Mouse (Mus musculus): ENCODE data around the gene Bpifb6. TPM values are rescaled to one million over a fixed set of nuclear protein-coding genes. Genes with fewer than 3 reads are reported as not detected.
A peak's percentile ranks its signal among the peaks of the same experiment; 100 is the strongest.

The Bpifb6 gene
- polyA plus RNA-seq (2015; fragmentation: Nextera tagmentation; extraction: Ambion mirVana), result not detected in 2 replicates

DNA sequence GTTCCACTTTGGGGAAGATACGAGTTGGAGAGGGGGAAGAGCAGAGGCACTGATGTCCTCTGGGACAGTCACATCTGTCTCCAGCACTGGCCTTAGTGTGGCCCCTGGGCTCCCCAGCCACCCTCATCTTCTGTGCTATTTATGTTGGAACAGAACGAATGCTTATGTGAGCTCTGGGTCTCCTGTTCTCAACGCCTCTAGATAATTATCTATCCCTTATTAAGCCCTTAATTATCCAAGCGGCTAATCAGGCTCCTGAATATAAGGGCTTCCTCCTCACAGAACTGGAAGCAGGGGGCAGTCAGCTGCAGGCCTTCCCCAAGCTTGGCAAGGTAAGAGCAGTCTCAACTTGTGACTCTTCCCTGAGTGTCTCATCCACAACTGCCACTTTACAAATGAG lies at the start of gene Bpifb6:
Bpifb6 (plus strand) TSS at position 301 of the 400 bp plus-strand sequence.
- Histone ChIP-seq H3K9me3 (ENCODE audit: control insufficient read depth, low read length) (no peaks in the 10 kb centered on the region), H3K4me2 (replicated peaks; ENCODE audit: low read depth) (no peak within 1 kb of the TSS), H3K27me3 (ENCODE audit: control insufficient read depth, insufficient read depth, low read length) (no peaks in the 10 kb centered on the region), H3K4me1 (replicated peaks; ENCODE audit: control insufficient read depth, insufficient read depth) (no peaks in the 10 kb centered on the region), H3K9ac (ENCODE audit: low read length) (no peak within 1 kb of the TSS), H3K36me3 (ENCODE audit: control insufficient read depth, insufficient read depth, low read length) (no peaks in the 10 kb centered on the region), H3K4me3 (ENCODE audit: low read depth, low read length) (no peak within 1 kb of the TSS), H3K27ac (replicated peaks) (no peak within 1 kb of the TSS)
- WGBS, result 70% methylated on average over 4 of the region's 4 CpGs
- DNase-seq (ENCODE audit: low spot score) (no peak), ATAC-seq (ENCODE audit: low FRiP score, low TSS enrichment) (no peak)
- TF ChIP-seq EP300 (optimal IDR thresholded peaks at IDR 0.05), result no peak
- TF ChIP-seq CTCF (IDR thresholded peaks at IDR 0.05; ENCODE audit: low read depth), result no peak

DNA sequence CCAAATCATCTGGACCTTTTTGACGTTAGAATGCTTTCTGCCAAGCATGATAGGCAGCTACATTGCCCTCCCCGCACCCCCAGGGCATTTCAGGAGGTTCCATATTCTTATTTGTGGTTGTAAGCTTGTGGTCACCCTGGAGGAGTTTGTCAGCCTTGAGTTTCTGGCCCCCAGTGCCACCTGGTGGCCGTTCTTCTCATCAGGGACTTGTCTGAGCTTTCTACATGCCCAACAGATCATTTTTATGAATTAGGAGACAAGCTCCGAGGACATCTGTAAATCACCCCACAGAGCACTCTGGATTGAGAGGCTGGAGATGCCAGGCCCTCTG lies 49.2 kb upstream of the Bpifb6 start:
- H3K9ac ChIP-seq (ENCODE audit: low read length), result no peak overlapping the region
- no peak for TF ChIP-seq EP300 (optimal IDR thresholded peaks at IDR 0.05)
- peak; percentile 67 for TF ChIP-seq CTCF (IDR thresholded peaks at IDR 0.05; ENCODE audit: low read depth)
- H3K4me1 ChIP-seq (replicated peaks; ENCODE audit: control insufficient read depth, insufficient read depth), result no peaks in the 10 kb centered on the region
- DNase-seq (ENCODE audit: low spot score) (peak; percentile 69), ATAC-seq (ENCODE audit: low FRiP score, low TSS enrichment) (no peak)
- WGBS, result 44% methylated on average over 4 of the region's 4 CpGs
- no peak overlapping the region for H3K4me3 ChIP-seq (ENCODE audit: low read depth, low read length)
- H3K9me3 ChIP-seq (ENCODE audit: control insufficient read depth, low read length), result no peaks in the 10 kb centered on the region
- H3K36me3 ChIP-seq (ENCODE audit: control insufficient read depth, insufficient read depth, low read length), result no peaks in the 10 kb centered on the region
- H3K27ac ChIP-seq (replicated peaks), result no peak overlapping the region
- H3K27me3 ChIP-seq (ENCODE audit: control insufficient read depth, insufficient read depth, low read length), result no peaks in the 10 kb centered on the region
- no peak overlapping the region for H3K4me2 ChIP-seq (replicated peaks; ENCODE audit: low read depth)

DNA sequence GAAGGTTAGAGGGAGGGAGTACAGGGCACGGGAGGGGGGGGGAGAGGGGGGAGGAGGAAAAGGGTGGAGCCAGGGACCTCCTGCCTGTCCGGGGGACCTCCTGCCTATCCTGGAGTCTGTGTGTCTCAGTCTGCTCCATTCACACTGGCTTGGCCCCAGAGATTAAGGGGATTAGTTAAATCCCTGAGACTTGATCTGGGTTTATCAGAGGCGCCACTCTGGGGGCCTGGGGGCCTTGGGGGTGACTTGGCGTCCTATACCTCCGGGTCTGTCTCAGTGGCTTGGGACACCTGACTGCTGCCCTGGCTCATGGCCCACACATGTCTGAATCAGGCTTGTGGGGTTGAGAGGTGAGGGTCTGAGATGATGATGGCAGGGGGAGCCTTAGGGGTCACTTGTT lies 46.6 kb upstream of the Bpifb6 start:
- no peaks in the 10 kb centered on the region for H3K27me3 ChIP-seq (ENCODE audit: control insufficient read depth, insufficient read depth, low read length)
- TF ChIP-seq EP300 (optimal IDR thresholded peaks at IDR 0.05) (no peak), CTCF (IDR thresholded peaks at IDR 0.05; ENCODE audit: low read depth) (no peak)
- H3K9me3 ChIP-seq (ENCODE audit: control insufficient read depth, low read length), result no peaks in the 10 kb centered on the region
- H3K36me3 ChIP-seq (ENCODE audit: control insufficient read depth, insufficient read depth, low read length), result no peaks in the 10 kb centered on the region
- WGBS, result 17% methylated on average over 4 of the region's 5 CpGs
- H3K4me3 ChIP-seq (ENCODE audit: low read depth, low read length), result no peak overlapping the region
- ATAC-seq (ENCODE audit: low FRiP score, low TSS enrichment), result no peak
- H3K27ac ChIP-seq (replicated peaks), result no peak overlapping the region
- H3K4me2 ChIP-seq (replicated peaks; ENCODE audit: low read depth), result no peak overlapping the region
- no peak overlapping the region for H3K9ac ChIP-seq (ENCODE audit: low read length)
- no peak for DNase-seq (ENCODE audit: low spot score)
- no peaks in the 10 kb centered on the region for H3K4me1 ChIP-seq (replicated peaks; ENCODE audit: control insufficient read depth, insufficient read depth)

DNA sequence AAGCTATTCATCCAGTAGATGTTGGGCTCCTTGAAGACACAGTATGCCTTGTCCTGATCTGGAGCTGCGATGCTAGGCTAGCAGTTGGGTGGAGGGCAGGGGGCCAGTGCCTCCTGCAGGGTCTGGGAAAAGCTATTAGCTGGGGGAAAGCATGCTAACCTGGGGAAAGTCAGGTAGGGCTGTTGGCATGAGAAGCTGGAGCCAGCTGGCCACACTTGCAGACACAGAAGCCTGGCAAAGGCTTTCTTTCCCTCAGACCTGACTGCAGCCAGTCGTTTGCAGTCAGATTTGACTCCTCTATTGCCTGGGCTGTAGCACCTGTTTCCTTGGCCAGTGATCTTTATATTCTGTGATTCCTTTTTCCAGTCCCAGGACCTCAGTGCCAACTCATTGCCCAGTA lies 40.6 kb upstream of the Bpifb6 start:
- ATAC-seq (ENCODE audit: low FRiP score, low TSS enrichment) (no peak), DNase-seq (ENCODE audit: low spot score) (no peak)
- Histone ChIP-seq H3K9ac (ENCODE audit: low read length) (no peak overlapping the region), H3K4me1 (replicated peaks; ENCODE audit: control insufficient read depth, insufficient read depth) (no peaks in the 10 kb centered on the region), H3K9me3 (ENCODE audit: control insufficient read depth, low read length) (no peaks in the 10 kb centered on the region), H3K27me3 (ENCODE audit: control insufficient read depth, insufficient read depth, low read length) (no peaks in the 10 kb centered on the region), H3K27ac (replicated peaks) (no peak overlapping the region), H3K4me2 (replicated peaks; ENCODE audit: low read depth) (no peak overlapping the region), H3K36me3 (ENCODE audit: control insufficient read depth, insufficient read depth, low read length) (no peaks in the 10 kb centered on the region), H3K4me3 (ENCODE audit: low read depth, low read length) (no peak overlapping the region)
- TF ChIP-seq EP300 (optimal IDR thresholded peaks at IDR 0.05) (no peak), CTCF (IDR thresholded peaks at IDR 0.05; ENCODE audit: low read depth) (no peak)
- 69% methylated on average over 2 of the region's 2 CpGs for WGBS

DNA sequence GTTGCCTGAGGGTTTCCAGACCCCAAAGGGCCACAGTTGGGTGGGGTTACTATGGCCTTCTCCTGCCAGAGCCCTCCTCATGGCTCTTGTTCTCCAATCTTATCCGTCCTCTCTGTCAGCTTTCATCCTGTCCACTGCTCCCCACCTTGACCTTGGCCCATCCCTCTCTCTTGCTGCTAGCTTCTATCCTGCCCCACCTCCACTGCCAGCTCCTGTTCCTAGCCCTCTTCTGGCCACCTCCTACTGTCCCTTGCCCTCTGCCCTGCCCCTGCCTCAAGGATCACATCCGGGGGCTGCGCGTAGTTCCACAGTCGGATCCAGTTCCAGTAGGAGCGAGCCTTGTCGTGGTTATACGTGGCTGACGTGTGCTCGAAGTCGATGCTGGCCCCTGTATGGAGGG lies 39.9 kb upstream of the Bpifb6 start:
- no peak overlapping the region for H3K9ac ChIP-seq (ENCODE audit: low read length)
- no peak overlapping the region for H3K4me3 ChIP-seq (ENCODE audit: low read depth, low read length)
- H3K27me3 ChIP-seq (ENCODE audit: control insufficient read depth, insufficient read depth, low read length), result no peaks in the 10 kb centered on the region
- WGBS, result 83% methylated on average over 11 of the region's 11 CpGs
- H3K36me3 ChIP-seq (ENCODE audit: control insufficient read depth, insufficient read depth, low read length), result no peaks in the 10 kb centered on the region
- H3K4me2 ChIP-seq (replicated peaks; ENCODE audit: low read depth), result no peak overlapping the region
- no peaks in the 10 kb centered on the region for H3K9me3 ChIP-seq (ENCODE audit: control insufficient read depth, low read length)
- DNase-seq (ENCODE audit: low spot score), result no peak
- no peaks in the 10 kb centered on the region for H3K4me1 ChIP-seq (replicated peaks; ENCODE audit: control insufficient read depth, insufficient read depth)
- no peak for TF ChIP-seq CTCF (IDR thresholded peaks at IDR 0.05; ENCODE audit: low read depth)
- TF ChIP-seq EP300 (optimal IDR thresholded peaks at IDR 0.05), result no peak
- H3K27ac ChIP-seq (replicated peaks), result no peak overlapping the region
- peak; percentile 29; the same call in 1 of the 2 replicates for ATAC-seq (ENCODE audit: low FRiP score, low TSS enrichment)

DNA sequence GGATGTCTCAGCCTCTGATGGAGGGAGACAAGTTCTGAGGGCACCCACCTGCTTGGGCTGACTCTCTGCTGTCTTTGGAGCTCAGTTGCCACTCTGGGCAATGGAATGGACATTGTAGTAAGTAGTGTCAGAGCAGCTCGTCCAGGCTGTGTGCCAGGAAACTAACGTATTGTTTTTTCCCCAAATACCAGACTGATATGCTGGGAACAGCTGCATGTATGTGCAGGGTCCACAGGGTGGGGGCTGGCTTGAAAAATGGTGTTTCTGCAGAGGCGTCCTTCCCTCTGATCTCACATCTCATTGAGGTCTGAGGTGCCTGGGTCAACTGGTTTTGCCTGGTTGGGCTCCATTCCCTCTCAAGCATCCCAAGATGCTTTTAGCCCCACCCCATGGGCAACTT lies 39.5 kb upstream of the Bpifb6 start:
- DNase-seq (ENCODE audit: low spot score) (no peak), ATAC-seq (ENCODE audit: low FRiP score, low TSS enrichment) (peak; percentile 6; the same call in 1 of the 2 replicates)
- Histone ChIP-seq H3K4me2 (replicated peaks; ENCODE audit: low read depth) (no peak overlapping the region), H3K4me1 (replicated peaks; ENCODE audit: control insufficient read depth, insufficient read depth) (no peaks in the 10 kb centered on the region), H3K27ac (replicated peaks) (no peak overlapping the region), H3K9ac (ENCODE audit: low read length) (no peak overlapping the region), H3K9me3 (ENCODE audit: control insufficient read depth, low read length) (no peaks in the 10 kb centered on the region), H3K27me3 (ENCODE audit: control insufficient read depth, insufficient read depth, low read length) (no peaks in the 10 kb centered on the region), H3K4me3 (ENCODE audit: low read depth, low read length) (no peak overlapping the region), H3K36me3 (ENCODE audit: control insufficient read depth, insufficient read depth, low read length) (no peaks in the 10 kb centered on the region)
- 23% methylated on average over 3 of the region's 3 CpGs for WGBS
- TF ChIP-seq EP300 (optimal IDR thresholded peaks at IDR 0.05) (no peak), CTCF (IDR thresholded peaks at IDR 0.05; ENCODE audit: low read depth) (no peak)

Measured in stomach, postnatal 0 days (tissue).